Comparison of ENCODE assay signal across 10 mouse cellular contexts in genomic region chr5:121783862-121784500, GRCm38 (mm10). TPM values are rescaled to one million over a fixed set of nuclear protein-coding genes. Genes with fewer than 3 reads are reported as not detected.
DNase-seq lines count a peak whose midpoint lies in the region; TF ChIP-seq lines count a peak whose summit lies in the region.
"Had no signal": no experiment of that assay in that cellular context is flagged by ENCODE, and none has a peak within 500 bp of the region (broad histone marks: within the 10 kb centered on the region; RNA-seq: fewer than 3 reads in every experiment).

No protein-coding gene starts in this region.

- peaks cover 7% of the 10 kb centered on the region for H3K36me3 ChIP-seq in kidney, adult 2 months (ENCODE audit: control insufficient read depth, insufficient read depth, low read length)

- no peak for TF ChIP-seq POLR2A in kidney, adult 2 months (IDR thresholded peaks at IDR 0.05; ENCODE audit: low read depth, low read length)

- peak; percentile 59 for DNase-seq in kidney, adult 2 months
- DNase-seq in kidney, adult 18-20 months, result no peak
- peak; percentile 49 for DNase-seq in adipocyte (ENCODE audit: low spot score)
- DNase-seq in heart, adult 9 months (ENCODE audit: low spot score in 2 of 2), result peak; percentile 42 to 46
- DNase-seq in lung, postnatal 4 days, result peak; percentile 29 to 64
- DNase-seq in B cell, adult 2 months, result no peak
- DNase-seq in frontal cortex, adult 2 months (ENCODE audit: extremely low spot score in 1 of 2, low spot score in 1 of 2), result no peak
- DNase-seq in right cerebral cortex, postnatal 4 days, result no peak

- no peaks in the 10 kb centered on the region; the same call in 1 of the 2 replicates for H3K4me1 ChIP-seq in kidney, adult 2 months (ENCODE audit: control insufficient read depth, insufficient read depth, low read length)

- H3K27me3 ChIP-seq in kidney, adult 2 months (replicated peaks; ENCODE audit: control insufficient read depth, insufficient read depth, low read length), result no peaks in the 10 kb centered on the region
- H3K27me3 ChIP-seq: megakaryocyte, embryonic 14.5 days; Patski had no signal

- H3K27ac ChIP-seq in kidney, adult 2 months (ENCODE audit: insufficient read depth, low read depth, low read length), result no peak overlapping the region

- WGBS in kidney, adult 2 months, result 55% methylated on average over 10 of the region's 10 CpGs

- no peak for TF ChIP-seq CTCF in kidney, adult 2 months (conservative IDR thresholded peaks at IDR 0.05; ENCODE audit: insufficient read depth, insufficient read length, low read depth, low read length)

- H3K4me3 ChIP-seq in kidney, adult 2 months (ENCODE audit: insufficient read depth, low read depth, low read length), result no peak overlapping the region
- H3K4me3 ChIP-seq: megakaryocyte, embryonic 14.5 days had no signal

RNA-seq across cellular contexts. Expression of gene Sh2b3, which starts 53.5 kb away (rescaled TPM):
- 19.7 and 20.8 TPM in 2 replicates for polyA plus RNA-seq in kidney, adult 2 months (2012; rRNA removed)
- 16.3 and 17.6 TPM in 2 replicates for polyA plus RNA-seq in frontal cortex, adult 2 months (2012; rRNA removed)

Comparison
In these comparisons a context has a peak if more than half of its experiments do, and no peak if none do; other contexts are left out.
1. DNase-seq: peak in kidney, adult 2 months (single experiment), adipocyte (single experiment), heart, adult 9 months (2 of 2) and lung, postnatal 4 days (2 of 2); none in kidney, adult 18-20 months (single experiment), B cell, adult 2 months (0 of 2), frontal cortex, adult 2 months (0 of 2) and right cerebral cortex, postnatal 4 days (single experiment).